Mouse (Mus musculus): Measurements from ENCODE around the gene Klk12.

Klk12 gene

DNA sequence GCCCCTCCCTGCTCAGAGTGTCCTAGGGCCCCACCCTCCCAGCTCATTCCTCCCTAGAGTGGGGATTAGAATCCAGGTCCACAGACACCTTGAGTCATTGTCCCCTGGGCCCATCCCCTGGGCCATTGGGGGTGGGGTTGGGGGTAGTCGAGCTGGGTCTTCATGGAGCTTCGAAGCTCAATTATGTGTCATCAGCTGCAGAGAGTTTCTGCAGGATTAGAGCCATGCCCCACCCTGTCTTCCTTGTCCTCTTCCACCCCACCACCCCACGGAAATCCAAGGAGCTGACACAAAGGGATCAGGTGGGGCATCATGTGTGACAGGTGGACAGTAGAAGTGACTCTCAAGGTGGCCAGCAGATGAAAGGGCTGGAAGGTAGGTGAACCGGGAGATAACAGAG, at the start of gene Klk12:
Klk12 (plus strand) TSS at position 301 of the 400 bp plus-strand sequence.
- no peak for DNase-seq (ENCODE audit: low read depth, low spot score)

DNA sequence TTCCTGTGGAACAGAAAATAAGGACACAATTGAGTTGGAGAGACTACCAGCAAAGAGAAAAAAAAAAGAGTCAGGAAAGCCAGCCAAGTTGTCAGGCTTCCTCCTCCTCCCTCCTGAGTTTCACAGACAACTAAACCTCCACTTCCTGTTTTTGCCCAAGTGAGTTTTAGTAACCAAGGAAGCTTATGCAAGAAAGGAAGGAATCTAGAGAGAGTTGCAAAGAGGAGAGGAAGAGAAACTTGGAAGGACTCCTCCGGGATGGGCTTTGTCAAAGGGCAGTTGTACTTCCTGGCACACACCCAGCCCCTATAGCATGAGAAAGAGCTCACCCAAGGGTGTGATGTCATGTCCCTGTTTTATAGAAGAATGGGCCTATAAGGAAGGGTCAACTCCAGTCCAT, 20.9 kb upstream of the Klk12 start:
- no peak for DNase-seq (ENCODE audit: low read depth, low spot score)

DNA sequence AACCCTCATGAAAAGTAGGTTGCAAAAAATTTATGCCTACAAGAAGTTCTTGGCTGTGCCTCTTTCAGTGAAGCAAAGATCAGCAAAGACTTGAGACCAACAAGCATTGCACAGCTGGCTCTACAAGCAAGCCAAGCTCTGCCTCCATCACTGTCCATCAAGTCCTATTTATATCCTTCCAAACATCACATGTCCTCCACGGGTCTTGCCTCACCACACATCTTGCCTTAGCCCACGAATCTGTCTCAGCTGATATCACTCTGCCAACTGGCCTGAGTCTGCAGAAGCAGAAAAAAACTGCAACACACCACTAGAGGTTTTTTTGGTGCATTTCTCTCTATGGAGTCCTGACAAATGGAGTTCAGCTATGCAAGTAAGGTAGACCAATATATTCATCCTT, 15.9 kb upstream of the Klk12 start:
- DNase-seq (ENCODE audit: low read depth, low spot score) = no peak

DNA sequence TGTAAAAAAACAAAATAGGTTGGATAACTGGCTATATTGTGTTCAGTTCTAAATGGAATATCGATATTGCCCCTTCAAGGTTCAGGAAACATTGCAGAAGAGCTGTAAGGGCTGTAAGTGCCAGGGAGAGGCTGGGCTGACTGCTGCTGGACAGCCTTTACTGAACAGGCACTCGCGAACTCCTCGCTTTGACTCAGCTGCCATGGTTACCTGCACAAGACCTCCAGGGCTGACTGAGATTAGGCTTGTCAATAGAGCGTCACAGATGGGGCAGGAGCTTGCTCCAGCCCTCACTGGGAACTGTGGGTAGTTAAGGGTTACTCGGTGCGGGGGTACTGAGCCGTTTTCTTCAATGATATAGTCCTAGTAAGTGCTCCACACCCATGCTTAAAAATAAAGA, 2.2 kb upstream of the Klk12 start:
- no peak for DNase-seq (ENCODE audit: low read depth, low spot score)

DNA sequence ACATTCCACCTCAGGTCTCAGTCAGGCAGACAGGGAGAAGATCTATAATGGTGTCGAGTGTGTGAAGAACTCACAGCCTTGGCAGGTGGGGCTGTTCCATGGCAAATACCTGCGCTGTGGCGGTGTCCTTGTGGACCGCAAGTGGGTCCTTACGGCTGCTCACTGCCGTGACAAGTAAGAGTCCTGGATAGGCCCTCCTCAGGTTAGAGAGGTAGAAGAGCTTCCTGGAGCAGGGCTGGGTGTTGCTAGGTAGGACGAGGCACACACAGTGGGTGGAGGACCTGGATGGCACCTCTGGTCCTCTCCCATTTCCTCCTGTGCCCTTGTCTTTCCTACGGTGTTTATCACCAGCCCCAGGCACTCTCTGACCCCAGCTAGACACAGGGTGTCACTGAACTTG, 939 bp downstream of the Klk12 start:
- no peak for DNase-seq (ENCODE audit: low read depth, low spot score)

DNA sequence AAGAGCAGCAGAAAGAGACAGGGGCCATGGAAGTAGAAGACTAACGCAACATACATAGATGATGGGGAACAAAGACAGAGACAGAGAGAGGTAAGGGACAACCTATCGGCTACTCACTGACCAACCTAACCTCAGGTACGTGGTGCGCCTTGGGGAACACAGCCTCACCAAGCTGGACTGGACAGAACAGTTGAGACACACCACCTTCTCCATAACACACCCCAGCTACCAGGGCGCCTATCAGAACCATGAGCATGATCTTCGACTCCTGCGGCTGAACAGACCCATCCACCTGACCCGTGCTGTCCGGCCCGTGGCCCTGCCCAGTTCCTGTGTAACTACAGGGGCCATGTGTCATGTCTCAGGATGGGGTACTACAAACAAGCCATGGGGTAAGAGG, 2.0 kb downstream of the Klk12 start:
- no peak for DNase-seq (ENCODE audit: low read depth, low spot score)

DNA sequence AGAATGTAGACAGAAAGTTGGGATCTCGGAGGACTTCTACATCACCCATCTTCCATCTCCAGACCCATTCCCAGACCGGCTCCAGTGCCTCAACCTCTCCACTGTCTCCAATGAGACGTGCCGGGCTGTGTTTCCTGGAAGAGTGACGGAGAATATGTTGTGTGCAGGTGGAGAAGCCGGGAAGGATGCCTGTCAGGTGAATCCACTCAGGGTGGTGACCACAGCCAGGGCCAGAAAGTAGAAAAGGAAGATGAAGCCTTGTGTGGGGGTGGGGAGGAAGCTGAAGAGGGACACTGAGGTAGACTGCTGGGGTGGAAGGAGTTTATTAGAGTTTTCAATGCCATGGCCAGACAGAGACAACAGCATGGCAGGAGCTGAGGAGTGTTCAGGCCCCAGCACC, 3.2 kb downstream of the Klk12 start:
- no peak for DNase-seq (ENCODE audit: low read depth, low spot score)

DNA sequence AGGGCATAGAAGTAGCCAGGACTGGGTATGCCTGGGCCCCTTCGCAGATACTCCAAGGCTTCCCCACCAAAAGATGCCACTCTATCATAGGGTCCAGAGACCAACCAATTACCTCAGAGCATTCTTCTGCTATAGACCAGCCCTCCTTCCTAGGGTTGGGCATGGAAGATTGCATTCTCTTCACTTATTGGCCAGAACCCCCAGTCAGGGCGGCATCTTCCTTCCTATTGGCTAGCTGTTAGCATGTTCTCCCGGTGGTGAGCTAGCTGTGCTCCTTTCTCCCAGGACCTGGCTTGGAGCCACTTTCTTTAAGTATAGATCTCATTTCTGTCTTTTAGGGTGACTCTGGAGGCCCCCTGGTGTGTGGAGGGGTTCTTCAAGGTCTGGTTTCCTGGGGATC, 4.2 kb downstream of the Klk12 start:
- DNase-seq (ENCODE audit: low read depth, low spot score) = no peak

DNA sequence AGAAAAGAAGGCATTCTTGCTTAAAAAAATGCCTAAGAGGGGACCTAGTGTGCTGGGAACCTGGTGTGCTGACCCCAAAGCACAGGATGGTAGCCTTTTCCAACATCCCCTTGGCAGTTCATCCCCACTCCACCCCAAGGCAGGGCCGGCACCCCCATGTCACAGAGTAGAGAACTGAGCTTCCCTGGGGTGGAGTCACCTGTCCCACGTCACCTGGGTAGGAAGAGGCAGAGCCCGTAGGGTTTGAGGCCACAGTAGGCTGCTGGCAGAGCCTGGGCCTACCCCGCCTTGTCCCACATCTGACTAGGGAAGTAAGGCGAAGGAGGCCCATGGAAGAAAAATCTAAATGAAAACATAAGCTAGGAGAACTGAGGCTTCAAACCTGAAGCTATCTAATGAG, 5.7 kb downstream of the Klk12 start, which contains the start of gene Klk11:
Klk11 (plus strand) TSS at position 241 of the 400 bp plus-strand sequence.
- no peak for DNase-seq (ENCODE audit: low read depth, low spot score)

DNA sequence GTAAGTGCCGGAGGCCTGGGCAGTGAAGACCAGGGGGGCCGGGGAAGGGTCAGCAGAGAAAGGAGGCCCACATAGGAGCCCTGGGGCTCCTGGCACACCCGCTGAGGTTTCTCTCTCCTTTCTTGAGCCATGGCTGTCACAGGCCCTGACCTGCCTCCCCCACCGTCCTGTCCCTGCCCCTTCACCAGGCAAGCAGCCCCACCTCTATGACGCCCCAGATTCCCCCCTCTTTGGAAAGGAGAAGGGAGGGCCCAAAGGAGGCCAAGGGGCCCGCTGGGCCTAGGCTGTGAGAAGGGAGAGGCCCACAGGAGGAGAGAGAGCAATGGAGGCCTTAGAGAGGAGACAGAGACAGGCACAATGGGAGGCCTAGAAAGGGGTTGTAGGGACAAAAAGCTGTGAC, 6.1 kb downstream of the Klk12 start:
- DNase-seq (ENCODE audit: low read depth, low spot score) = no peak

DNA sequence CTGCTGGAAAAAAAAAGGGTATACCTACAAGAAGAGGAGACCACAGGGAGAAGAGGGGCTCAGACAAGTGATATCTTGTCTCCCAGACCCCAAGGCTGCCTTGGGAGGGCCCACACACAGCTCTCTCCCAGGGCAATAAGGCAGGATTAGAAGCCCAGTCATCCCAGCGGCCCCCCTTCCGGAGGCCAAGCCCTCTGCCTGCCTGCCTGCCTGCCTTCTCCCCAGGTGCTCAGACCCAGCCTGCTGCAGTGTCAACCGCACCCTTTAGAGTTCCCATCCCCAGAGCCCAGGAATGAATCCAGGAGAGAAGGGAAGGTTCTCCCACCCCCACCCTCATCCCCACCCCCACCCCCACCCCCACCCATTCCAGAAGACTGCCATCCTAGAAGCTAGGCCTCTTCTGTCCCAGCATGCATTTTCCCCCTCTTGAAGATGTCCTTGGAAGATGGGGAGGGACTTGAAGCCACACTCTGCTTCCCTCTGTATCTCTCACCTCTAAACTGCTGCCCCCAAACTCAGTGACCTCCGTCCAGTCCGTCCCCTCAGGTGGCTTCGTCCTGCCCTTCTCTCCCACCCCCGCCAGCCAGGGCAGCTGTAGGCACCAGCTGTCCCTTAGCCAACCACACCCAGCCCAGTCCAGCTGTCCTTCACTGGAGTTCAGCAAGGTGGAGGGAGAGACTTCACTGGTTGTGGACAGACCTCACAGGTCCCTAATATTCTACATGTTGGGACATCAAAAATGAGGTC, 6.8 kb downstream of the Klk12 start:
- DNase-seq (ENCODE audit: low read depth, low spot score) = no peak

DNA sequence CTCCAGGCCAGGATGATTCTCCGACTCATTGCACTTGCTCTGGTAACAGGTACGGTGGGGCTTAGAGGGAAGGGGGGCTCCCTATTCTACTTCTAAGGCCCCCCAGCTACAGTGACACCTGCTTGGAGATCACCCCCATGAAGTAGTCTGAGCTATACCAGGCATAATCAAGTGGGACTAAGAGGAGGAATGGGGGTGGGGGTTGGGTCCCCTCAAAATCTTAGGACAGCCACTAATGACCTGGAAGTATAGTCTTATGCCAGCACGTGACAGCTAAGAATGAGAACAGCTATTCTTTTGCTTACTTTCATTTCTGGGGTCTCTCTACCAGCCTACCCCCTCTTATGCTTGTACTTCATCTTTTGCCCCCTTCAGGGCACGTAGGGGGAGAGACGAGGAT, 7.8 kb downstream of the Klk12 start:
- no peak for DNase-seq (ENCODE audit: low read depth, low spot score)

DNA sequence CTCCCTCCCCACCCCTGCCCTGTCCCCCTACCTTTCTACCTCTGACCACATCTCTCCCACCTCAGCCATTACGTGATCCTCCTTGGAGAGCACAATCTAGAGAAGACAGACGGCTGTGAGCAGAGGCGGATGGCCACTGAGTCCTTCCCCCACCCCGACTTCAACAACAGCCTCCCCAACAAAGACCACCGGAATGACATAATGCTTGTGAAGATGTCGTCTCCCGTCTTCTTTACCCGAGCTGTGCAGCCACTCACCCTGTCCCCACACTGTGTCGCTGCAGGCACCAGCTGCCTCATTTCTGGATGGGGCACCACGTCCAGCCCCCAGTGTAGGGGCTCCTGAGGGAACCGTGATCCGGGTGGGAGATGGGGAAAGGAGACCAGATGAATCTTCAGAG, 8.7 kb downstream of the Klk12 start:
- no peak for DNase-seq (ENCODE audit: low read depth, low spot score)

DNA sequence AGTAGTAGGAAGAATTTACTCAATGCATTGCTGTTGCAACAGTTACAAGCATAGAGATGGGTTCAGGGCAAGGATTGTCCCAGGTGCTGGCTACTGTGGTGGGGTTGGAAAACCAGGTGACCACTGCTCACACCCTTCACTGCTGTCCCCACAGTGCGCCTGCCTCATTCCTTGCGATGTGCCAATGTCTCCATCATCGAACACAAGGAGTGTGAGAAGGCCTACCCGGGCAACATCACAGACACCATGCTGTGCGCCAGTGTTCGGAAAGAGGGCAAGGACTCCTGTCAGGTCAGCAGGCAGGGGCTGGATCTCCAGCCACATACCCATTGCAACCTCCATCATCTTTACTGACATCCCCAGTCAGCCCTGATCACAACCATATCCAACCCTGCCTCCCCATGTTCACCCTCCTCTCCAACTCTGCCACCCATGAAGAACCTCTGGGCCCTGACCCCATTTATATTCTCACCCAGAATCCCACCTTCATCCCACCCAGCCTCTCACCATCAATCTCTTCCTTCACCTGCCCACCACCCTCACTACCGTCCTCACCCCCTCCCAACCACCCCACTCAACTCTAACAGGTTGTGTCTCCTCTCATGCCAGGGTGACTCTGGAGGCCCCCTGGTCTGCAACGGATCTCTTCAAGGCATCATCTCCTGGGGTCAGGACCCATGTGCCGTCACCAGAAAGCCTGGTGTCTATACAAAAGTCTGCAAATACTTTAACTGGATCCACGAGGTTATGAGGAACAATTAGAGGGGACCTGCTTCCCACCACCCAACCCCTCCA, 9.7 kb downstream of the Klk12 start:
- DNase-seq (ENCODE audit: low read depth, low spot score) = no peak

DNA sequence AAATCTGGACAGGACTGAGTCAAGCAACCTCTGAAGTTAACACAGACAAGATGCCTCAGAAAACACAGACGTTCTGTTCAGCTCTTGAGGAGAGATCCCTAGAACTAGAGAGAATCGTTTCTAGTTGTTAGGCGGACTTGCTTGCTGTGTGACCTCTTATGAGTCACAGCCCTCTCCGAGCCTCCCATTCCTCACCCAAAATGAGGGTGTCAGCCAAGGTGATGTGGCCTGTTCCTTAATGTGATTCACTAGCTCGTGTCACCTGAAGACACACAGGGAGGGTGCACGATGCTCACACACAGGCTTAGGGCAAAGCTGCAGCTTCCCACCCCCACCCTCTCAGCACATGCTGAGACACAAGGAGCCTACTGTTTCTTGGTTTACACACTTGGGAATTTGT, 11.5 kb downstream of the Klk12 start:
- no peak for DNase-seq (ENCODE audit: low read depth, low spot score)

DNA sequence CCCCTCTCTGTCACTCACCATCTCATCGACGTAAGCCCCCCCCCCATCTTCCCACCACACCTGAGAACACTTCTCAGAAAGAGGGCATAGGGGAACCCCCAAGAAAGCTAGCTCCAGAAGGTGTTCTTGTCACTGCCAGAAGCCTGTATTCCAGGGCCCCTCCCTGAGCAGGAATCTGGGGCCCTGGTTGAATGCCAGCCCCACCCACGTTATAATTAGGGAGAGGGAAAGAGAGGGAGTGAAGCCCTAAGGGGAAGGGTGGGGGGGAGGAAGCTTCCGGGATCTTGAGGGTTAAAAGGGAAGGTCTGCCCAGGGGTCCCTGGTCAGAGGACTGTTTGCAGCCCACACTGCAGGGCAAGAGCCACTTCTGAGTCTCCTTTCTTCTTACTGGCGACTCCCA, 12.0 kb downstream of the Klk12 start, which contains the start of gene Klk10:
Klk10 (plus strand) TSS at position 290 of the 400 bp plus-strand sequence.
- DNase-seq (ENCODE audit: low read depth, low spot score) = no peak

DNA sequence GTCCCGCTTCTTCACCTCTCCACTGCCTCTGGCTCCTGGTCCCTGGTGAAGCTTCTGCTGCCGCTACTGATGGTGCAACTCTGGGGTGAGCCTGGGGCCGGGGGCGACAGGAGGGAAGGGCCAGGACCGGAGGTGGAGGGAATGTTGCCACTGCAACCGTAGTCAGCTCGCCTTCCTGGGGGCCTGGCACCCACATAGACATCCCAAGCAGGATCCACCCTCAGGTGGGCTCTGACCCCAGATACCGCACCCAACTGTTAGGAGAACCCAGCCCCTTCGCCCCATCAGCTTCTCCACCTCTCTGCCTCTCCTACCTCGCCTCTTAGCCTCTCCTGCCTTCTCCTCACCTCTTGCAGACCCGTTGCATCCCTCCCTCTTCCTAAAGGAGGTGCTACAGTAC, 12.8 kb downstream of the Klk12 start:
- DNase-seq (ENCODE audit: low read depth, low spot score) = no peak

DNA sequence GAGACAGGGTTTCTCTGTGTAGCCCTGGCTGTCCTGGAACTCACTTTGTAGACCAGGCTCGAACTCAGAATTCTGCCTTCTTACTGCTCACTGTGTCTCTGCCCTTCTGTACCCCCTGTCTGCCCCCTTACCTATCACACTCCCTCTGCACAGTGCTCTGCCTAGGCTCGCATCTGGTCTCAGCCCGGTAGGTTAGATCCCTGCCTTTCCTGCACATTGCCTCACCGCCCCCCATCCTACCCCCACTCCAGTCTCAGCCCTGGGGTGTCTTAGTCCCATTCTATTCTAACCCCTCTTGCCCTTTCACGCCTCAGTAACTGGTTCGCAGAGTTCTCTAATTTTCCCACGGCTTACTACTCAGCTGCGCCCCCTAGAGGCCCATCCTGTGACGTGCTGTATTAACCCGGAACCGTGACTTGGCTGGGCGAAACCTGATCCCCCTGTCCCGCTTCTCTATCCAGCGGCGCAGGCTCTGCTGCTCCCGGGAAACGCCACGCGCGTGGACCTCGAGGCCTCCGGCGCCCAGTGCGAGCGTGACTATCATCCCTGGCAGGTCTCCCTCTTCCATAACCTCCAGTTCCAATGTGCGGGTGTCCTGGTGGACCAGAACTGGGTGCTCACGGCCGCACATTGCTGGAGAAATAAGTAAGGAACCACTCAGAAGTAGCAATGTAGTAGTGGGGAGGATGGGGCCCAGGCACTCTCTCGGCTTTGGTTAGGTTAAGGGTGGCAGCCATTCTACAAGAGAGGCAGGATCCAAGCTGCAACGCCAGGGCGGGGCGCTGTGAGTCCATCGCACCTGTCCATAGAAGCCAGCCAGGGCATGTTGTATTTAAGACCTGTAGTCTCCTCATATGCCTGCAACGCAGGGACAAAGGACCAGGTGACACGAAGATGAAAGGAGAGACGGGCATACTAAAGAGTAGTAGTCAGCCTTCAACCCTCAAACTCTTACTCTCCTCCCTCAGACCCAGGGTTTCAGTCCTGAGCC, 13.9 kb downstream of the Klk12 start:
- peak; percentile 85 for DNase-seq (ENCODE audit: low read depth, low spot score)

DNA sequence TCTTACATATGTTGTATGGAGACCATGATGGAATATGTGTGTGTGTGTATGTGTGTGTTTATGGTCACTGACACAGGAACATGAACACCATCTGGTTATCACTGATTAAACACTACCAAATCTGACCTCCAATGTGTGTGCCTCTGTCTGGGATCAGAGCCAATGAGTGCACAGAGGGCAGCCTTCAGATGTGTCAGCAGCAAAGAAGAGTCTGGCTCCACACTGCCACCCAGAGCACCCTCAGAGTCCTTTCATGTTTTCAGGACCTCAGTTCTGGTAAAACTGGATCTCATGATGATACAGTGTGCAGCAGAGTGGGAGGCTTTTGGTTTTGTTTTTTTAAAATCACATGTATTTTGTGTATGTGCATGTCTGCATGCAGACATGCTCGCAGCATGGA, 16.6 kb downstream of the Klk12 start:
- DNase-seq (ENCODE audit: low read depth, low spot score) = no peak

DNA sequence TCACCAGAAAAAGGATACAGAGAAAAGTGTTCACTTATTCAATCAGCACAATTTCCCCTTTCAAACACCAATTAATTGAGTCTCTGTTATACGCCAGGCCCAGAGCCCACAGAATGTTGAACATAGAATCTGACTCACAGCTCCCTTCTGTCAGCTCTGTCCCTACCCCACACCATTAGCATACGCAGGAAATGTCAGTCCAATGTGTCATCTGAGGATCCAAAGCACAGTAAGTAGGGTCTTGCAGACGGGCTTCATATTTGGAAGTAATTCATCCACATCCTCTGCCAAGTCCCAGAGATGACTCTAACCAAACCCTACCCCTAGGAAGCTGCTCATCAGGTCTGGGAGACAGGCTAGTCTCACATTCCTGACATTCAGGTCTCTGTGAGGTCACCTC, 19.4 kb downstream of the Klk12 start:
- no peak for DNase-seq (ENCODE audit: low read depth, low spot score)

DNA sequence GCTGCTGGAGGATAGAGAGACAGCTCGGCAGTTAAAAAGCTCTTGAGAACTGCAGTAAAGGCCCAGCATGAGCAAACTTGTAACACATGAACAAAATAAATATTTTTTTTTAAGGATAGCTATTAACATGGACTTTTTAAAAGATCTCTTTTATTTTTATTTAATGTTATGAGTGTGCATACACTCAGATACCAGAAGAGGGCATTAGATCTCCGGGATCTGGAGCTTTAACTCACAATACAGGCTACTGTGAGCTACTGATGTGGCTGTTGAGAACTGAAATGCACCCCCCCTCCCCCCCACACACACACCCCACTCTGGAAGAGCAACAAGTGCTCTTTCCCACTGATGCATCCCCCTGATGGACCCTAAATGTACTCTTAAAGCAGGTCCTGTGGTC, 20.6 kb downstream of the Klk12 start:
- DNase-seq (ENCODE audit: low read depth, low spot score) = no peak

DNA sequence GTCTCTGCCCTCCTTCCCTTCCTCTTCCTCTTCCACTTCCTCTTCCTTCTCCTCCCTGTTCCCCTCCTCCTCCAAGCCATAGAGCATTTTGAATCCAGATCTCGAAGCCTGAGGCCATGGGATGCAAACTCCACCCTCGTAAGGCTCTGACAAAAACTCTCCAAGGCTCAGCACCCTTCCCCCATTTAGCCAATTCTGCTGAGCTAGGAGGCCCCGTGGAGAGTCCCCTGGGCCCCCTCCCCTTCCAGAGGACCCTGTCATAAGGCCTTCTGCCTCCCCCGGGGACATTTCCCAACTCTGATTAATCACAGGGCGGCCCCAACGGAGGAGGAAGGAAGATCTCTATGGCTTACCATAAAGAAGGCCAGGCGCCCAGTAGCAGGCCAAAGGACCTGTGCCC, 22.9 kb downstream of the Klk12 start, which contains the start of gene Klk9:
Klk9 (plus strand) TSS at position 301 of the 400 bp plus-strand sequence.
- DNase-seq (ENCODE audit: low read depth, low spot score) = no peak
